In genomic region chr15:78750608-78751350, GRCm38 (mm10) we compare ENCODE assay signal across 20 mouse cellular contexts. TPM values are rescaled to one million over a fixed set of nuclear protein-coding genes. Genes with fewer than 3 reads are reported as not detected.
DNase-seq lines count a peak whose midpoint lies in the region; ATAC-seq and TF ChIP-seq lines count a peak whose summit lies in the region.
"Had no signal": no experiment of that assay in that cellular context is flagged by ENCODE, and none has a peak within 500 bp of the region (broad histone marks: within the 10 kb centered on the region; RNA-seq: fewer than 3 reads in every experiment).

No protein-coding gene starts in this region.

- H3K9ac ChIP-seq in forebrain, embryonic 13.5 days = no peak overlapping the region
- H3K9ac ChIP-seq in hindbrain, embryonic 14.5 days = no peak overlapping the region
- no peak overlapping the region for H3K9ac ChIP-seq in midbrain, embryonic 16.5 days (ENCODE audit: low read depth, low read length)
- H3K9ac ChIP-seq in heart, embryonic 12.5 days = no peak overlapping the region
- H3K9ac ChIP-seq: embryonic facial prominence, embryonic 12.5 days; kidney, embryonic 15.5 days; limb, embryonic 15.5 days had no signal

- no peak overlapping the region for H3K4me3 ChIP-seq in forebrain, embryonic 13.5 days
- no peak overlapping the region for H3K4me3 ChIP-seq in forebrain, embryonic 10.5 days
- H3K4me3 ChIP-seq in hindbrain, embryonic 14.5 days (replicated peaks; ENCODE audit: low read length) = no peak overlapping the region
- H3K4me3 ChIP-seq in midbrain, embryonic 16.5 days (ENCODE audit: low read depth, low read length) = no peak overlapping the region
- H3K4me3 ChIP-seq in heart, embryonic 12.5 days = no peak overlapping the region
- no peak overlapping the region for H3K4me3 ChIP-seq in kidney, adult 2 months (ENCODE audit: insufficient read depth, low read depth, low read length)
- H3K4me3 ChIP-seq: embryonic facial prominence, embryonic 12.5 days; heart, adult 2 months; kidney, embryonic 15.5 days; limb, embryonic 15.5 days; myocyte had no signal

- no peaks in the 10 kb centered on the region for H3K9me3 ChIP-seq in forebrain, embryonic 13.5 days (replicated peaks)
- no peaks in the 10 kb centered on the region for H3K9me3 ChIP-seq in forebrain, embryonic 10.5 days
- H3K9me3 ChIP-seq in hindbrain, embryonic 14.5 days (ENCODE audit: control insufficient read depth, low read length) = no peaks in the 10 kb centered on the region
- no peaks in the 10 kb centered on the region for H3K9me3 ChIP-seq in midbrain, embryonic 16.5 days (replicated peaks; ENCODE audit: control insufficient read depth, low read length, poor library complexity, severe bottlenecking)
- no peaks in the 10 kb centered on the region for H3K9me3 ChIP-seq in heart, embryonic 12.5 days (replicated peaks)
- H3K9me3 ChIP-seq: embryonic facial prominence, embryonic 12.5 days; kidney, embryonic 15.5 days; limb, embryonic 15.5 days had no signal

- 44% methylated on average over 6 of the region's 6 CpGs for WGBS in forebrain, embryonic 13.5 days
- WGBS in forebrain, embryonic 10.5 days = 61% methylated on average over 6 of the region's 6 CpGs
- 33% methylated on average over 6 of the region's 6 CpGs for WGBS in hindbrain, embryonic 14.5 days
- 47% methylated on average over 6 of the region's 6 CpGs for WGBS in midbrain, embryonic 16.5 days
- 52% methylated on average over 6 of the region's 6 CpGs for WGBS in heart, embryonic 12.5 days
- 64% methylated on average over 6 of the region's 6 CpGs for WGBS in kidney, adult 2 months

- TF ChIP-seq POLR2A in brain, embryonic 14.5 days (IDR thresholded peaks at IDR 0.05; ENCODE audit: borderline replicate concordance, extremely low read depth, insufficient read depth, insufficient read length, poor library complexity, severe bottlenecking) = no peak
- TF ChIP-seq POLR2A in kidney, adult 2 months (IDR thresholded peaks at IDR 0.05; ENCODE audit: low read depth, low read length) = no peak

- peaks cover 39% of the 10 kb centered on the region for H3K4me1 ChIP-seq in forebrain, embryonic 13.5 days
- peaks cover 35% of the 10 kb centered on the region for H3K4me1 ChIP-seq in forebrain, embryonic 10.5 days
- peaks cover 10% of the 10 kb centered on the region; the same call in 1 of the 2 replicates for H3K4me1 ChIP-seq in hindbrain, embryonic 14.5 days (replicated peaks; ENCODE audit: control insufficient read depth, insufficient read depth, low read length)
- H3K4me1 ChIP-seq in midbrain, embryonic 16.5 days (ENCODE audit: control insufficient read depth, insufficient read depth, low read length) = peaks cover 8% of the 10 kb centered on the region
- no peaks in the 10 kb centered on the region for H3K4me1 ChIP-seq in heart, embryonic 12.5 days (replicated peaks)
- no peaks in the 10 kb centered on the region; the same call in 1 of the 2 replicates for H3K4me1 ChIP-seq in kidney, adult 2 months (ENCODE audit: control insufficient read depth, insufficient read depth, low read length)
- H3K4me1 ChIP-seq: embryonic facial prominence, embryonic 12.5 days; limb, embryonic 15.5 days had no signal

- no peak for TF ChIP-seq CTCF in brain, embryonic 14.5 days (IDR thresholded peaks at IDR 0.05; ENCODE audit: borderline replicate concordance, extremely low read depth, insufficient read depth, insufficient read length)
- TF ChIP-seq CTCF in kidney, adult 2 months (conservative IDR thresholded peaks at IDR 0.05; ENCODE audit: insufficient read depth, insufficient read length, low read depth, low read length) = no peak

- H3K27ac ChIP-seq in forebrain, embryonic 13.5 days = peak overlapping the region; percentile 71
- no peak overlapping the region for H3K27ac ChIP-seq in forebrain, embryonic 10.5 days
- H3K27ac ChIP-seq in hindbrain, embryonic 14.5 days = peak overlapping the region; percentile 7; the same call in 1 of the 2 replicates
- H3K27ac ChIP-seq in midbrain, embryonic 16.5 days (ENCODE audit: low read length) = no peak overlapping the region
- no peak overlapping the region for H3K27ac ChIP-seq in heart, embryonic 12.5 days (ENCODE audit: poor library complexity, severe bottlenecking)
- H3K27ac ChIP-seq in kidney, adult 2 months (ENCODE audit: insufficient read depth, low read depth, low read length) = no peak overlapping the region
- H3K27ac ChIP-seq: embryonic facial prominence, embryonic 12.5 days; heart, adult 2 months; kidney, embryonic 15.5 days; limb, embryonic 15.5 days had no signal

- peaks cover 8% of the 10 kb centered on the region for H3K36me3 ChIP-seq in forebrain, embryonic 13.5 days (ENCODE audit: poor library complexity, severe bottlenecking)
- peaks cover 7% of the 10 kb centered on the region; the same call in 1 of the 2 replicates for H3K36me3 ChIP-seq in forebrain, embryonic 10.5 days (replicated peaks)
- no peaks in the 10 kb centered on the region for H3K36me3 ChIP-seq in hindbrain, embryonic 14.5 days (replicated peaks; ENCODE audit: control insufficient read depth, insufficient read depth)
- H3K36me3 ChIP-seq in midbrain, embryonic 16.5 days (ENCODE audit: control insufficient read depth, insufficient read depth, low read length) = no peaks in the 10 kb centered on the region
- no peaks in the 10 kb centered on the region for H3K36me3 ChIP-seq in heart, embryonic 12.5 days
- H3K36me3 ChIP-seq in kidney, adult 2 months (ENCODE audit: control insufficient read depth, insufficient read depth, low read length) = no peaks in the 10 kb centered on the region
- H3K36me3 ChIP-seq: embryonic facial prominence, embryonic 12.5 days; kidney, embryonic 15.5 days; limb, embryonic 15.5 days had no signal

- H3K27me3 ChIP-seq in forebrain, embryonic 13.5 days = no peaks in the 10 kb centered on the region
- H3K27me3 ChIP-seq in forebrain, embryonic 10.5 days (ENCODE audit: poor library complexity, severe bottlenecking) = no peaks in the 10 kb centered on the region
- no peaks in the 10 kb centered on the region for H3K27me3 ChIP-seq in hindbrain, embryonic 14.5 days (ENCODE audit: control insufficient read depth, insufficient read depth, low read length)
- no peaks in the 10 kb centered on the region for H3K27me3 ChIP-seq in midbrain, embryonic 16.5 days (ENCODE audit: control insufficient read depth, insufficient read depth, low read depth, low read length)
- 0 out of 2 replicates have a peak, but pooled peaks cover 4% of the 10 kb centered on the region for H3K27me3 ChIP-seq in heart, embryonic 12.5 days (replicated peaks)
- H3K27me3 ChIP-seq in kidney, adult 2 months (replicated peaks; ENCODE audit: control insufficient read depth, insufficient read depth, low read length) = no peaks in the 10 kb centered on the region
- H3K27me3 ChIP-seq: CH12.LX; embryonic facial prominence, embryonic 12.5 days; kidney, embryonic 15.5 days; limb, embryonic 15.5 days had no signal

- ATAC-seq in forebrain, embryonic 13.5 days = peak; percentile 68
- peak; percentile 43; the same call in 1 of the 2 replicates for ATAC-seq in hindbrain, embryonic 14.5 days (ENCODE audit: low FRiP score)
- ATAC-seq in midbrain, embryonic 16.5 days = peak; percentile 57; the same call in 1 of the 2 replicates
- no peak; the same call in 1 of the 2 replicates for ATAC-seq in heart, embryonic 12.5 days (ENCODE audit: insufficient number of reproducible peaks, low FRiP score)
- ATAC-seq: inflammation-experienced regulatory T-cells, adult 6 months had no signal

- H3K4me2 ChIP-seq in forebrain, embryonic 13.5 days = no peak overlapping the region
- no peak overlapping the region for H3K4me2 ChIP-seq in hindbrain, embryonic 14.5 days (replicated peaks)
- H3K4me2 ChIP-seq in midbrain, embryonic 16.5 days (ENCODE audit: low read length) = no peak overlapping the region
- H3K4me2 ChIP-seq in heart, embryonic 12.5 days = no peak overlapping the region
- H3K4me2 ChIP-seq: embryonic facial prominence, embryonic 12.5 days; kidney, embryonic 15.5 days; limb, embryonic 15.5 days had no signal

- DNase-seq in forebrain, embryonic 10.5 days (ENCODE audit: extremely low spot score, low spot score) = no peak
- DNase-seq in brain, embryonic 14.5 days (ENCODE audit: low read depth) = peak; percentile 71
- no peak for DNase-seq in hindbrain, embryonic 14.5 days (ENCODE audit: low spot score)
- DNase-seq in right cerebral cortex, adult 2 months (ENCODE audit: low spot score in 2 of 2) = no peak
- DNase-seq in kidney, adult 2 months = no peak
- DNase-seq: adrenal gland, adult 2 months; heart, adult 2 months; layer of hippocampus, postnatal 36 days; lung, postnatal 10 days; thymus, postnatal 4 days had no signal

RNA-seq across cellular contexts. Expression of gene Mfng, which starts 22.5 kb away (rescaled TPM):
- polyA plus RNA-seq in forebrain, embryonic 13.5 days (2015; fragmentation: Nextera tagmentation; extraction: Ambion mirVana) = 136 and 138 TPM in 2 replicates
- 71.1 and 83.6 TPM in 2 replicates for polyA plus RNA-seq in forebrain, embryonic 10.5 days (2016; fragmentation: Nextera tagmentation; extraction: Ambion mirVana)
- polyA plus RNA-seq in brain, embryonic 14.5 days (2012; rRNA removed) = 37.6 and 72.6 TPM in 2 replicates
- polyA plus RNA-seq in hindbrain, embryonic 14.5 days (2014; fragmentation: Nextera tagmentation; extraction: Ambion mirVana) = 11.7 and 12.5 TPM in 2 replicates
- polyA plus RNA-seq in midbrain, embryonic 16.5 days (2015; fragmentation: Nextera tagmentation; extraction: Ambion mirVana) = 13.5 and 19.7 TPM in 2 replicates
- polyA plus RNA-seq in heart, embryonic 12.5 days (2016; fragmentation: Nextera tagmentation; extraction: Ambion mirVana) = 7.3 and 7.9 TPM in 2 replicates
- polyA plus RNA-seq in kidney, adult 2 months (2012; rRNA removed) = 15.7 and 16.6 TPM in 2 replicates

RNA-seq across cellular contexts. Expression of gene Elfn2, which starts 32.2 kb away (rescaled TPM):
- polyA plus RNA-seq in forebrain, embryonic 13.5 days (2015; fragmentation: Nextera tagmentation; extraction: Ambion mirVana) = 1.7 and 1.8 TPM in 2 replicates
- 0.05 and 0.15 TPM in 2 replicates for polyA plus RNA-seq in forebrain, embryonic 10.5 days (2016; fragmentation: Nextera tagmentation; extraction: Ambion mirVana)
- polyA plus RNA-seq in brain, embryonic 14.5 days (2012; rRNA removed) = 13.2 and 22.5 TPM in 2 replicates
- 6.0 and 8.5 TPM in 2 replicates for polyA plus RNA-seq in hindbrain, embryonic 14.5 days (2014; fragmentation: Nextera tagmentation; extraction: Ambion mirVana)
- polyA plus RNA-seq in midbrain, embryonic 16.5 days (2015; fragmentation: Nextera tagmentation; extraction: Ambion mirVana) = 9.6 and 12.6 TPM in 2 replicates
- polyA plus RNA-seq in heart, embryonic 12.5 days (2016; fragmentation: Nextera tagmentation; extraction: Ambion mirVana) = not detected in 2 replicates
- polyA plus RNA-seq in kidney, adult 2 months (2012; rRNA removed) = 0.03 and 0.04 TPM in 2 replicates
- polyA plus RNA-seq: kidney, embryonic 15.5 days; liver, embryonic 16.5 days had no signal

RNA-seq across cellular contexts. Expression of gene Card10, which starts 52.1 kb away (rescaled TPM):
- 0.92 and 0.93 TPM in 2 replicates for polyA plus RNA-seq in forebrain, embryonic 13.5 days (2015; fragmentation: Nextera tagmentation; extraction: Ambion mirVana)
- polyA plus RNA-seq in forebrain, embryonic 10.5 days (2016; fragmentation: Nextera tagmentation; extraction: Ambion mirVana) = 2.4 and 2.6 TPM in 2 replicates
- polyA plus RNA-seq in brain, embryonic 14.5 days (2012; rRNA removed) = 5.1 and 5.5 TPM in 2 replicates
- 2.5 and 2.6 TPM in 2 replicates for polyA plus RNA-seq in hindbrain, embryonic 14.5 days (2014; fragmentation: Nextera tagmentation; extraction: Ambion mirVana)
- polyA plus RNA-seq in midbrain, embryonic 16.5 days (2015; fragmentation: Nextera tagmentation; extraction: Ambion mirVana) = 1.8 and 2.2 TPM in 2 replicates
- polyA plus RNA-seq in heart, embryonic 12.5 days (2016; fragmentation: Nextera tagmentation; extraction: Ambion mirVana) = 6.1 and 7.5 TPM in 2 replicates
- 80.4 and 93.7 TPM in 2 replicates for polyA plus RNA-seq in kidney, adult 2 months (2012; rRNA removed)

Comparison
In these comparisons a context has a peak if more than half of its experiments do, and no peak if none do; other contexts are left out.
1. H3K27ac ChIP-seq: peak in forebrain, embryonic 13.5 days (single experiment) and hindbrain, embryonic 14.5 days (single experiment); none in forebrain, embryonic 10.5 days (single experiment), midbrain, embryonic 16.5 days (single experiment), heart, embryonic 12.5 days (single experiment) and kidney, adult 2 months (single experiment).